Mouse (Mus musculus) erythroblast, embryonic 14.5 days (primary cell): ENCODE data around the gene Klhl6.

Source experiments
- GATA1 ChIP-seq: IDR thresholded peaks from 2 replicates; pipeline ENCODE4 v1.6.1; 2012; ENCODE audit warnings: low read length, inconsistent platforms, mixed read lengths
- TAL1 ChIP-seq: IDR thresholded peaks from 3 replicates; pipeline ENCODE4 v1.6.1; 2012; ENCODE audit warnings: low read length, inconsistent platforms, mixed read lengths

- TF ChIP-seq GATA1 (no peak), TAL1 (no peak)
Measured at GRCm38 (mm10) chr16:19966437-19966836, 16.4 kb downstream of the Klhl6 start.
